Mouse (Mus musculus) adrenal gland, adult 18-20 months (tissue): ENCODE results near the gene Csrp2. TPM values are rescaled to one million over a fixed set of nuclear protein-coding genes. Genes with fewer than 3 reads are reported as not detected.

Source experiments
- DNase-seq, 2 experiments: peaks; one replicate each; pipeline ENCODE4 v3.0.0; 2021 to 2022; ENCODE audit warnings: low spot score in 2 of 2
- total RNA-seq, 2 experiments: library from RNA; stranded (reverse); gene quantifications; 1 replicate in 1 of 2; 2 replicates in 1 of 2; pipeline ENCODE4 v1.2.3; 2021

Csrp2 gene
- total RNA-seq, 2 experiments from 2014 or later = 140 to 186 TPM

DNA sequence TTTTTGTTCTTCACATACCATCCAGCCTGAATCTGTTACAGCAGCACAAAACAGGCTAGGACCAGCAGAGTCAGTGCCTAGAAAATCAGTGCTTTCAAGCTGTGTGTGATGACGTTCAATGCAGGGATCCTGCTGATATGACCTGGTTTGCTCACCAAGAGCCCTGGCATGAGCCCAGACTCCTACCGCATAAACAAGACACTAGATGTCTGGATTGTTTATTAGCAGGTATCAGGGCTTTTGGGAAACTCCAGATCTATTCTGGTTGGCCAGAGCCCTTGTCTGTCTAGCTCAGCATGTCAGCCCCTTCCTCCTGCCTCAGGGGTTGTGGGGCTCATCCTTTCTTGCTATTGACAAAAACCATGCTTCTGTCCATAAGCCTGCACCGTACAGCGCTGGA is 10.2 kb downstream of the Csrp2 start:
- DNase-seq = peak in 1 of 2 experiments; percentile 47

DNA sequence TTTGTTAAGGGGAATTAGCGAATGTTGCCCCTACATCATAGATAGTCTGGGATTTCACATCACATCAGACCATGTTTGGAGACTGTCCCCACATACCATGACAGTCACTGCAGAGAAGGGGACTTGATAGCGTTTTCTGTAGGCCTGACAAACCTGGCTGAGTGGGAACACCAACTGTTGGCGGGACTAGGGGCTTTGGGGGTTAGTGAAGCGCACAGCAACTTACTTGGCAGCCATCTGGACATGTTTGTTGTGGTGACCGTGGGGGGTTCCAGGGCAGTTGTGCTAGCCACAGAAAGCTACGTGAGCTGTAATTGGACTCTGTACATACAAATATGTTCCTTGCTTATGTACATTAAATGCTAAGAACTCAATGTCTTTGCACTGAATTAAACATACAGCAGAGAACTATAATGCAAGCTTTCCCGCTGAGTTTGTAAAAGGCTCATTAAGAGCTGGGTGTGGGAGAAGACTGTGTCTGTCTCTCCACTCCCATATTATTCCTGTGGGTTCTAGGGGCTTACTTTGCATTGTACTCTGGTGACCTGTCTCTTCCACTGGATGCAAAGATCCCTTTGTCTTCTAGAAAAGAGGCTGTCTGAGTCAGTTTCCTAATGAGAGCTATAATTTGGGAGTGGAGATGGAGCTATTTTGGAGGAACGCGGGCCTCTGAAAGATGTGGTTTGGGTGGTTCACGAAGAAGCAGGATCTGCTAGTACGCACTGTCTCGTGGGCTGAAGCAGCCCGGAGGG is 11.7 kb downstream of the Csrp2 start:
- no peak for DNase-seq

DNA sequence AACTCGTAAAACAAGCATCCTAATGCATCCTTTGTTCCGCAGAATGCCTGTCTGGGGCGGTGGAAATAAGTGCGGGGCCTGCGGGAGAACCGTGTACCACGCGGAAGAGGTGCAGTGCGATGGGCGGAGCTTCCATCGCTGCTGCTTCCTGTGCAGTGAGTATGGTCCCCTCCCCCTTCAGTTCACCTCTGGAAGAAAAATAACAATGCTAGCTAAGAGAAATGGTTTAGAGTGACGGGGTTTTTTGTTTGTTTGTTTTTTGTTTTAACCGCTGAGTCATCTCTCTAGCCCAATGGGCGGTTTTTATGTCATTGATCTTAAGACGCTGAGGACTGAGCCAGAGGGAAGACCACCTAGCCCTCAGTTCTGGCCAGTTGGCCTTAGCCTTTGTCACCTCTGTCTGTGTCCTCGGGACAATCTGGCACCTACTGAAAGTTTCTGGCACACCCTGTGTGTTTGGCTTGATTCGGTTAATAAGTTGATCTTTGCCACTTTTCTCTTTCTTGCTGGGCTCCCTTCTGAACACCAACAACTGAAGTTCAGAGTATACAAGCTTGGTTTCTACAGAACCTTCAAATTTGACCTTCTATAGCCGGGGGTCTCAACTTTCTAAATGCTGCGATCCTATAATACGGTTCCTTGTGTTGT is 12.4 kb downstream of the Csrp2 start:
- no peak for DNase-seq

GRCm38 (mm10) chr10:110933584-110933983 is 14.0 kb downstream of the Csrp2 start:
- DNase-seq = no peak

GRCm38 (mm10) chr10:110935081-110935480 is 15.5 kb downstream of the Csrp2 start:
- DNase-seq = no peak

GRCm38 (mm10) chr10:110935669-110936068 is 16.1 kb downstream of the Csrp2 start:
- DNase-seq = no peak

- DNase-seq = no peak
Measured at GRCm38 (mm10) chr10:110938361-110938760, 18.8 kb downstream of the Csrp2 start.

GRCm38 (mm10) chr10:110938841-110939549 is 19.4 kb downstream of the Csrp2 start:
- DNase-seq = no peak

DNA sequence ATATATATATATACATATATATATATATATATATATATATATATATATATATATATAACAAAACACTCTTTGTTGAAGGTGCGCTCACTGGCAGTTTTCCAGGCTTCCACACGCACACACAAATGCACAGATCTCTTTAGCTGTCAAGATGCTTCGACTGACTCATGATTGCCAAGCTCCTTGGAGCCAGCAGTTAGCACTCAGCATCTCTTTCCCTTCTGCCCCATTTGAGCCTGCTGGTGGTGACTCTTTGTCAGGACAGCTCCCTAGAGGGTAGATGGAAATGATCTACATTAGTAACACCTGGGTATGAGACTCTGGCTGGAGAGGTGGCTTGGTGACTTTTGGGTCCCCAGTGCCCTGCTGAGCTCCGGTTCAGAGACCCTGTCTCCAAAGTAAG is 20.1 kb downstream of the Csrp2 start:
- no peak for DNase-seq

DNA sequence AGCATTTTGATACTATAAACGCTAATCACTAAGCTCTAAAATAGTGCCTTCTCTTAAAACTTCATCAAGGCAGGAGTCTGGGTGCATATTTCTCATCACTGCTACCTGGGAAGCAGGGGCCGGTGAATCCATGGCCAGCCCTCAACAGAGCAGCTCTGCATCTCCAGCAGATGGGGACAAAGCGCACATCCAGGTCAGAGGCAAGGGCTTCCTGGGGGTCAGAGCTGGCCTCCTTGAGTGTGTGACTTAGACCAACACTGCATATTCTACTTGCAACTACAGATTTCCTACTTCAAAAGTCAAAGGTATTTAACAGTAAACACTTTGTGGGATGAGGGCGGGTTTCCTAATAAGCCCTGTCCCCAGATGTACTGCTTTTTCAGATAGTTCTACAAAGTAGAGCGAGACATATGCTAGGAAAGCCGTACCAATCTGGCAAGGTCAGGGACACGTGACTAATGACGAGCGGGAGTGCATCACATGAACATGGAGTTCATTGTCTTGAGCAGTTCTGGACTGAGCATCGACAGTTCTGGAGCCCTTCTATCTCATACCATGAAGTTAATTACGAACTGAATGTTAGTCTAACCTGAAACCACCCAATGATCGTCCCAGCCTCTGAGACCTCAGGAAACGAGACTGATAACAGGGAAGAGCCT is 21.3 kb downstream of the Csrp2 start:
- no peak for DNase-seq

GRCm38 (mm10) chr10:110941968-110942367 is 22.4 kb downstream of the Csrp2 start:
- DNase-seq = no peak

- no peak for DNase-seq
Measured at GRCm38 (mm10) chr10:110942806-110943205, 23.2 kb downstream of the Csrp2 start.

DNA sequence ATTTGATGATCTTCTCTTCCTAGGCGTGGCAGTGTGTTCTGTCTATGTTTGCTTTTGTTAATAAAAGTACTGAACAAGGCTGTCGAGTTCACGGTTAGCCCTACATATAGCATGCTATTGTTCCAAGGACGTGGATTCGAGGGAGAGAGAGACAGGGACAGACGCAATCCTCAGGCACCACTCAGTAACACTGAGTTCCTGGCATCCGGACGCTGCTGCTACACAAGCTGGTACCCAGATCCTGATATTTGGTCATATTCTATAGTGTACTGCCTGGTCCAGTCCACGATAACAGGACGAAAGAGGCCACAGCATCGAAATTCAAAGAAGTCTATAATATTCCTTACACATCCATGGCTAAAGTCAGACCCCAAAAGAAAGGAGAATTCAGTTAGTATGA is 24.6 kb downstream of the Csrp2 start:
- no peak for DNase-seq

DNA sequence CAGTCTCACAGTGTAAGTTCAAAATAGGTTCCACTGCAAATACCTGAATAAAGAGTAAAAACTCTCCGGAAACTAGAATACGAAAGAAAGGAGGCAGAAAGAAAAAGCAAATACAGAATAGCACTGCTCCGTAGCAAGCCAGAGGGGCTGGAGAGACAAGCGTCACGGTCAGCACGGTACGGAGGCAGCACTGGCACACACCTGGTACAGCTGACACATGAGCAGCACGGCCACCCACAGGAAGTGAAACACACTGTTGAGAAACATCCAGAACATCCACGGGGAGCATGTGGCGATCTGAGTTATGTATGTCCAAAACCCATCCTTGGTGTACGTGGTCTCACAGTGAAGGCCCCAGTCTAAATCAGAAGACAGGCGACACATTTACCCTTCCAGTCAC is 26.4 kb downstream of the Csrp2 start:
- no peak for DNase-seq

- DNase-seq = no peak
Measured at GRCm38 (mm10) chr10:110947574-110947973, 28.0 kb downstream of the Csrp2 start.

- DNase-seq = no peak
Measured at GRCm38 (mm10) chr10:110951112-110951511, 31.5 kb downstream of the Csrp2 start.

GRCm38 (mm10) chr10:110951748-110952147 is 32.2 kb downstream of the Csrp2 start:
- no peak for DNase-seq

DNA sequence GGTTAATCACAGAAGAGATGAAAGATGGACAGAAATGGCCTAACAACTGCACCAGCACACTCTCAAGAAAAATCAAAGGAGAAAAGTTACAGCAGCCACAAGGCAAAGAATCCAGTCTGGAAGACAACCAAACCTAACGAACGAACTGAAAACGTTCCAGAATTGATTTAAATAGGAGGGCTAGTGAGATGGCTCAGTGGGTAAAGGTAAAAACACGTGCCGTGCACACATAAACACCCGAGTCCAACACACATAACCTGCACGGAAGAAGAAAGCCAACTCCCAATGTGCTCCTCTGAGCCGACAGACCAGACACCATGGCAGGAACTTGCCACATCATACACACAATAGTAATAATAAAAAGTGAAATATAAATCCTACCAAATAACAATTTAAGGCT is 32.7 kb downstream of the Csrp2 start:
- DNase-seq = no peak

- DNase-seq = peak; percentile 49 to 56
Measured at GRCm38 (mm10) chr10:110952937-110953451, 33.4 kb downstream of the Csrp2 start.

DNA sequence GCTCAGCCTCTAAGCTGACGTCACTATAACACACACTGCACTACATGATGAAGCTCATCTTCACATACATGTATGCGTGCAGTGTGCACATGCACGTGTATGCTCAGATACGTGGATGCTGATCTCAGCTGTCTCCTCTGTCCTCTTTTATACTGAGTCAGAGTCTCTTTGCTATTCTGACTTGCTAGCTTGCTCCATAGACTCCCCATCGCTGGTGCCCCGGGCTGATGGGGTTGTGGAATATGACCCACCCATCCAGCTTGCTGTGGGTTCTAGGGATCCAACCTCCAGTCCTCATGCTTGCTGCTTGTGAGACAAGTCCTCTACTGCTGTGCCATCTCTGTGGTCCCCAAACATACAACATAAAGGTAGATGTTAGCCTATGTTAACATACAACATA is 39.3 kb downstream of the Csrp2 start:
- DNase-seq = no peak

DNA sequence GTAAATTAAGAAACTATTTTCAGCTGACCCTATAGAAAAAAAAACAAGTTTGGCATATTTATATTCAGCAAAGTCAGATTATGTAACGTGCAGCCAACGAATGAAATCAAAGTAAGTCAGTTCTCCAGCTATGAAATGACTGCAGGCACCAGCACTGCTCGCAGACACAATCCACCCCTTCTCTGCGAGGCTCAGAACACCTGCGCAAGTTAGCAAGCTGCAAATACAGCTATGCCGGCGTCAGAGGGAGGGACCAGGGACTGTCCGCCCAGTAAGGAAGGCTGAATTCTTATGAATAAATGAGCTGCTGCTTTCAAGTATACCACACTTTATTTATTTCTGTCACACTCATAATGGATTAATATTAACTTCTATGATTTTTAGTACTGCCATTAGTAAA is 40.2 kb downstream of the Csrp2 start:
- DNase-seq = no peak
